Mouse (Mus musculus): ENCODE measurements around the gene Acaa1b. TPM values are rescaled to one million over a fixed set of nuclear protein-coding genes. Genes with fewer than 3 reads are reported as not detected.

Gene Acaa1b
- total RNA-seq, 2 experiments from 2014 or later: 0.49 to 2.6 TPM

Other genes starting within 250 kb of the Acaa1b start
- gene Ctdspl, start 230.6 kb downstream of the Acaa1b start, total RNA-seq (2021): 1 to 10 TPM; 5.5 to 8.6 TPM
- gene Vill, start 104.3 kb downstream of the Acaa1b start, total RNA-seq (2021): under 1 TPM; 0.23 to 0.27 TPM
- 1 to 10 TPM; 8.5 to 8.6 TPM for gene Plcd1, start 63.6 kb downstream of the Acaa1b start, total RNA-seq (2021)
- under 1 TPM in 1 of 2 experiments, not detected in 1; 0.05 TPM for gene Dlec1, start 54.6 kb downstream of the Acaa1b start, total RNA-seq (2021)
- gene Gm47289, start 2.1 kb upstream of the Acaa1b start, total RNA-seq (2021): not detected
- gene Slc22a13, start 52.0 kb upstream of the Acaa1b start, total RNA-seq (2021): not detected
- 10 to 100 TPM; 42.5 to 43.1 TPM for gene Oxsr1, start 165.3 kb upstream of the Acaa1b start, total RNA-seq (2021)
- gene Acaa1a, start 182.6 kb upstream of the Acaa1b start, total RNA-seq (2021): 10 to 100 TPM; 38.3 to 40.9 TPM
- 1 to 10 TPM; 4.3 to 5.0 TPM for gene Myd88, start 184.3 kb upstream of the Acaa1b start, total RNA-seq (2021)
- under 1 TPM; 0.08 to 0.48 TPM for gene Xylb, start 200.3 kb upstream of the Acaa1b start, total RNA-seq (2021)
- gene Slc22a14, start 208.5 kb upstream of the Acaa1b start, total RNA-seq (2021): not detected
- gene Acvr2b, start 245.0 kb upstream of the Acaa1b start, total RNA-seq (2021): 10 to 100 TPM in 1 of 2 experiments, 1 to 10 TPM in 1; 9.4 to 11.9 TPM